12 mouse cellular contexts compared by ENCODE assay signal in the genomic region with DNA sequence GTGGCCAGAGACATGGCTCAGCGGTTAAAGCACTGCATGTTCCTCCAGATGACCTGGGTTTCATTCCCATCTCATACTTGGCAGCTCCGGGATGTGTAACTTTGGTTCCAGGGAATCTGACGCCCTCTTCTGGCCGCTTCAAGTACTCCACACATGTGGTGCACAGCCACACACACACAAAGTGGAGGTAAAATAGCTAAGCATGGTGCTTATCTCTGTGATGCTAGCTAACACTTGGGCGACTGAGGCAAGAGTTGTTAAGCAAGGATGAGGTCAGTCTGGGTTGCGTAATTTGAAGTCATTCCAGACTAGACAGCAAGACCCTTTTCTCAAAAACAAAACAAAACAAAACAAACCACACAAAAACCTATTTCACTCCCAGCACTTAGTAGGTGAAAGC. TPM values are rescaled to one million over a fixed set of nuclear protein-coding genes. Genes with fewer than 3 reads are reported as not detected.
A peak's percentile ranks its signal among the peaks of the same experiment; 100 is the strongest.
DNase-seq lines count a peak whose midpoint lies in the region; ATAC-seq and TF ChIP-seq lines count a peak whose summit lies in the region.
"Had no signal": no experiment of that assay in that cellular context is flagged by ENCODE, and none has a peak within 500 bp of the region (broad histone marks: within the 10 kb centered on the region; RNA-seq: fewer than 3 reads in every experiment).

No protein-coding gene starts in this region.

- H3K36me3 ChIP-seq in embryonic facial prominence, embryonic 10.5 days (replicated peaks): peaks cover 11% of the 10 kb centered on the region
- no peaks in the 10 kb centered on the region for H3K36me3 ChIP-seq in midbrain, postnatal 0 days (ENCODE audit: insufficient read depth, low read length)
- H3K36me3 ChIP-seq: liver, embryonic 13.5 days had no signal

- H3K4me1 ChIP-seq in embryonic facial prominence, embryonic 10.5 days: peaks cover 78% of the 10 kb centered on the region
- peaks cover 11% of the 10 kb centered on the region; the same call in 1 of the 2 replicates for H3K4me1 ChIP-seq in midbrain, postnatal 0 days (ENCODE audit: insufficient read depth, low read length)

- intact Hi-C loops in gastrocnemius, adult 2 months (cut with DNase I): loop anchor here (5.0 kb wide), 1 partner anchor 173 kb away; no protein-coding TSS in a partner anchor

- no peaks in the 10 kb centered on the region; the same call in 1 of the 2 replicates for H3K27me3 ChIP-seq in embryonic facial prominence, embryonic 10.5 days (replicated peaks; ENCODE audit: low read depth, poor library complexity, severe bottlenecking)
- peaks cover 4% of the 10 kb centered on the region; the same call in 1 of the 2 replicates for H3K27me3 ChIP-seq in midbrain, postnatal 0 days (ENCODE audit: insufficient read depth, low read length)

- ATAC-seq in midbrain, postnatal 0 days (ENCODE audit: low FRiP score): no peak
- no peak for ATAC-seq in activated CD4-positive, CD25-positive, alpha-beta regulatory T cell, adult 4 months
- ATAC-seq: intestine, embryonic 16.5 days had no signal

- H3K27ac ChIP-seq in gastrocnemius, adult 2 months: peak overlapping the region; percentile 91
- H3K27ac ChIP-seq in layer of hippocampus, adult 2 months: no peak overlapping the region
- H3K27ac ChIP-seq in embryonic facial prominence, embryonic 10.5 days (replicated peaks): peak overlapping the region; percentile 96
- no peak overlapping the region for H3K27ac ChIP-seq in midbrain, postnatal 0 days (ENCODE audit: low read depth, low read length)
- H3K27ac ChIP-seq: liver, embryonic 13.5 days had no signal

- H3K4me3 ChIP-seq in gastrocnemius, adult 2 months: no peak overlapping the region
- no peak overlapping the region for H3K4me3 ChIP-seq in layer of hippocampus, adult 2 months
- H3K4me3 ChIP-seq in embryonic facial prominence, embryonic 10.5 days: peak overlapping the region; percentile 91
- H3K4me3 ChIP-seq in midbrain, postnatal 0 days (ENCODE audit: low read depth, low read length): no peak overlapping the region

- H3K9ac ChIP-seq in midbrain, postnatal 0 days (replicated peaks; ENCODE audit: low read length, poor library complexity, severe bottlenecking): no peak overlapping the region
- H3K9ac ChIP-seq: liver, embryonic 13.5 days had no signal

- WGBS in embryonic facial prominence, embryonic 10.5 days: 92% methylated on average over 6 of the region's 6 CpGs
- WGBS in midbrain, postnatal 0 days: 95% methylated on average over 6 of the region's 6 CpGs

- H3K9me3 ChIP-seq in embryonic facial prominence, embryonic 10.5 days: peaks cover 3% of the 10 kb centered on the region; the same call in 1 of the 2 replicates
- no peaks in the 10 kb centered on the region for H3K9me3 ChIP-seq in midbrain, postnatal 0 days (ENCODE audit: low read length)

- no peak overlapping the region for H3K4me2 ChIP-seq in midbrain, postnatal 0 days (ENCODE audit: low read depth, low read length, poor library complexity, severe bottlenecking)

- TF ChIP-seq CTCF in gastrocnemius, adult 2 months (IDR thresholded peaks at IDR 0.05): peak; percentile 36; the same call in 1 of the 2 replicates
- TF ChIP-seq CTCF in layer of hippocampus, adult 2 months (conservative IDR thresholded peaks at IDR 0.05): peak; percentile 49
- peak; percentile 50 for TF ChIP-seq CTCF in midbrain, postnatal 0 days (IDR thresholded peaks at IDR 0.05)

- no peak for DNase-seq in gastrocnemius, adult 2 months
- no peak for DNase-seq in gastrocnemius, postnatal 25 days
- no peak for DNase-seq in layer of hippocampus, adult 2 months (ENCODE audit: low spot score in 2 of 2)
- no peak for DNase-seq in layer of hippocampus, adult 18-20 months (ENCODE audit: low spot score in 2 of 2)
- no peak for DNase-seq in embryonic facial prominence, embryonic 10.5 days (ENCODE audit: low spot score)
- DNase-seq in midbrain, postnatal 0 days (ENCODE audit: low spot score): no peak
- DNase-seq in right cerebral cortex, postnatal 36 days (ENCODE audit: low spot score in 2 of 2): no peak
- DNase-seq: adrenal gland, postnatal 10 days; cerebellum, adult 9-10 months; liver, embryonic 13.5 days had no signal

RNA-seq across cellular contexts. Expression of a gene that starts 2.8 kb away (rescaled TPM):
- total RNA-seq in gastrocnemius, adult 2 months (2021): 10 to 100 TPM in 1 of 2 experiments, 1 to 10 TPM in 1; 7.8 to 10.2 TPM
- total RNA-seq in gastrocnemius, postnatal 25 days (2021): 10 to 100 TPM in 1 of 2 experiments, 1 to 10 TPM in 1; 8.9 to 12.1 TPM
- 10 to 100 TPM; 30.1 to 30.6 TPM for total RNA-seq in layer of hippocampus, adult 2 months (2021)
- 10 to 100 TPM; 27.2 to 31.2 TPM for total RNA-seq in layer of hippocampus, adult 18-20 months (2021)
- polyA plus RNA-seq in embryonic facial prominence, embryonic 10.5 days (2016; fragmentation: Nextera tagmentation; extraction: Ambion mirVana): 8.3 and 8.4 TPM in 2 replicates
- 17.1 and 19.2 TPM in 2 replicates for total RNA-seq in midbrain, postnatal 0 days (2014; rRNA removed)
- 3.4 TPM in 2 replicates for polyA plus RNA-seq in midbrain, postnatal 0 days (2015; fragmentation: Nextera tagmentation; extraction: Ambion mirVana)
- polyA plus RNA-seq in activated CD4-positive, CD25-positive, alpha-beta regulatory T cell, adult 4 months (2017; shearing (Covaris generic)): under 1 TPM in 1 of 2 experiments, not detected in 1; 0.11 TPM

RNA-seq across cellular contexts. Expression of a gene that starts 15.6 kb away (rescaled TPM):
- total RNA-seq in gastrocnemius, adult 2 months (2021): 10 to 100 TPM; 13.4 to 20.0 TPM
- 10 to 100 TPM; 12.6 to 13.6 TPM for total RNA-seq in gastrocnemius, postnatal 25 days (2021)
- total RNA-seq in layer of hippocampus, adult 2 months (2021): 100 to 1,000 TPM; 110 to 122 TPM
- total RNA-seq in layer of hippocampus, adult 18-20 months (2021): 100 to 1,000 TPM; 111 to 121 TPM
- polyA plus RNA-seq in embryonic facial prominence, embryonic 10.5 days (2016; fragmentation: Nextera tagmentation; extraction: Ambion mirVana): 75.3 and 76.9 TPM in 2 replicates
- 146 and 158 TPM in 2 replicates for total RNA-seq in midbrain, postnatal 0 days (2014; rRNA removed)
- polyA plus RNA-seq in midbrain, postnatal 0 days (2015; fragmentation: Nextera tagmentation; extraction: Ambion mirVana): 171 and 172 TPM in 2 replicates
- 10 to 100 TPM; 23.8 to 28.2 TPM for polyA plus RNA-seq in activated CD4-positive, CD25-positive, alpha-beta regulatory T cell, adult 4 months (2017; shearing (Covaris generic))

Comparison
In these comparisons a context has a peak if more than half of its experiments do, and no peak if none do; other contexts are left out.
1. H3K27ac ChIP-seq: peak in gastrocnemius, adult 2 months (single experiment) and embryonic facial prominence, embryonic 10.5 days (single experiment); none in layer of hippocampus, adult 2 months (single experiment) and midbrain, postnatal 0 days (single experiment).
2. Peak in every context shown above with its lines, with median percentiles within 50 percentile points of each other: CTCF ChIP-seq.